Mouse (Mus musculus): ENCODE data around the gene Wwc2. TPM values are rescaled to one million over a fixed set of nuclear protein-coding genes. Genes with fewer than 3 reads are reported as not detected.

The Wwc2 gene
- polyA plus RNA-seq, 1 experiment from 2014 or later: 1.8 TPM

GRCm38 (mm10) chr8:47951380-47951932 lies 39.3 kb downstream of the Wwc2 start:
- Histone ChIP-seq H3K27me3 (ENCODE audit: insufficient read depth, low read length) (no peaks in the 10 kb centered on the region), H3K4me3 (ENCODE audit: low read depth, low read length) (no peak overlapping the region), H3K4me2 (ENCODE audit: low read depth, low read length) (no peak overlapping the region), H3K27ac (ENCODE audit: low read depth) (no peak overlapping the region), H3K9ac (replicated peaks) (no peak overlapping the region), H3K9me3 (ENCODE audit: low read length) (no peaks in the 10 kb centered on the region), H3K36me3 (replicated peaks; ENCODE audit: insufficient read depth, low read length) (no peaks in the 10 kb centered on the region), H3K4me1 (ENCODE audit: insufficient read depth) (peaks cover 12% of the 10 kb centered on the region)
- TF ChIP-seq CTCF (IDR thresholded peaks at IDR 0.05; ENCODE audit: low read depth) (peak; percentile 65), EP300 (IDR thresholded peaks at IDR 0.05; ENCODE audit: low read depth) (no peak)
- DNase-seq (peak; percentile 46), ATAC-seq (0 out of 2 replicates have a peak, but pooled peaks have one; percentile 31)
- WGBS (ENCODE audit: insufficient replicate concordance): 61% methylated on average over 7 of the region's 7 CpGs

GRCm38 (mm10) chr8:47948836-47949235 lies 41.9 kb downstream of the Wwc2 start:
- no peaks in the 10 kb centered on the region for H3K36me3 ChIP-seq (replicated peaks; ENCODE audit: insufficient read depth, low read length)
- no peak for ATAC-seq
- no peaks in the 10 kb centered on the region for H3K9me3 ChIP-seq (ENCODE audit: low read length)
- no peak overlapping the region for H3K9ac ChIP-seq (replicated peaks)
- H3K27ac ChIP-seq (ENCODE audit: low read depth): no peak overlapping the region
- no peak overlapping the region for H3K4me3 ChIP-seq (ENCODE audit: low read depth, low read length)
- peaks cover 12% of the 10 kb centered on the region for H3K4me1 ChIP-seq (ENCODE audit: insufficient read depth)
- H3K4me2 ChIP-seq (ENCODE audit: low read depth, low read length): no peak overlapping the region
- H3K27me3 ChIP-seq (ENCODE audit: insufficient read depth, low read length): no peaks in the 10 kb centered on the region
- TF ChIP-seq CTCF (IDR thresholded peaks at IDR 0.05; ENCODE audit: low read depth) (no peak), EP300 (IDR thresholded peaks at IDR 0.05; ENCODE audit: low read depth) (no peak)
- WGBS (ENCODE audit: insufficient replicate concordance): 76% methylated on average over 4 of the region's 4 CpGs
- no peak for DNase-seq

GRCm38 (mm10) chr8:47947672-47948618 lies 42.8 kb downstream of the Wwc2 start:
- DNase-seq (no peak), ATAC-seq (peak; percentile 59)
- H3K27ac ChIP-seq (ENCODE audit: low read depth): peak overlapping the region; percentile 30

GRCm38 (mm10) chr8:47943049-47943448 lies 47.7 kb downstream of the Wwc2 start:
- Histone ChIP-seq H3K36me3 (replicated peaks; ENCODE audit: insufficient read depth, low read length) (no peaks in the 10 kb centered on the region), H3K4me1 (ENCODE audit: insufficient read depth) (peaks cover 7% of the 10 kb centered on the region; the same call in 1 of the 2 replicates), H3K9me3 (ENCODE audit: low read length) (no peaks in the 10 kb centered on the region), H3K27me3 (ENCODE audit: insufficient read depth, low read length) (no peaks in the 10 kb centered on the region), H3K4me3 (ENCODE audit: low read depth, low read length) (no peak overlapping the region), H3K9ac (replicated peaks) (no peak overlapping the region), H3K4me2 (ENCODE audit: low read depth, low read length) (no peak overlapping the region), H3K27ac (ENCODE audit: low read depth) (no peak overlapping the region)
- TF ChIP-seq CTCF (IDR thresholded peaks at IDR 0.05; ENCODE audit: low read depth) (peak; percentile 44), EP300 (IDR thresholded peaks at IDR 0.05; ENCODE audit: low read depth) (no peak)
- no peak for ATAC-seq
- DNase-seq: peak; percentile 50
- WGBS (ENCODE audit: insufficient replicate concordance): 66% methylated on average over 10 of the region's 10 CpGs

More at GRCm38 (mm10) chr8:47947672-47948618, 42.8 kb downstream of the Wwc2 start:
- Histone ChIP-seq H3K9ac (replicated peaks) (no peak overlapping the region), H3K27me3 (ENCODE audit: insufficient read depth, low read length) (no peaks in the 10 kb centered on the region), H3K4me3 (ENCODE audit: low read depth, low read length) (peak overlapping the region; percentile 16), H3K4me2 (ENCODE audit: low read depth, low read length) (peak overlapping the region; percentile 62), H3K9me3 (ENCODE audit: low read length) (no peaks in the 10 kb centered on the region), H3K36me3 (replicated peaks; ENCODE audit: insufficient read depth, low read length) (no peaks in the 10 kb centered on the region), H3K4me1 (ENCODE audit: insufficient read depth) (peaks cover 12% of the 10 kb centered on the region)
- no peak; the same call in 1 of the 2 replicates for TF ChIP-seq EP300 (IDR thresholded peaks at IDR 0.05; ENCODE audit: low read depth)
- no peak for TF ChIP-seq CTCF (IDR thresholded peaks at IDR 0.05; ENCODE audit: low read depth)
- WGBS (ENCODE audit: insufficient replicate concordance): 28% methylated on average over 19 of the region's 19 CpGs

- Histone ChIP-seq H3K27me3 (ENCODE audit: insufficient read depth, low read length) (no peaks in the 10 kb centered on the region), H3K4me1 (ENCODE audit: insufficient read depth) (no peaks in the 10 kb centered on the region; the same call in 1 of the 2 replicates), H3K9ac (replicated peaks) (no peak overlapping the region), H3K4me3 (ENCODE audit: low read depth, low read length) (no peak overlapping the region), H3K4me2 (ENCODE audit: low read depth, low read length) (no peak overlapping the region), H3K36me3 (replicated peaks; ENCODE audit: insufficient read depth, low read length) (no peaks in the 10 kb centered on the region), H3K27ac (ENCODE audit: low read depth) (no peak overlapping the region), H3K9me3 (ENCODE audit: low read length) (no peaks in the 10 kb centered on the region)
- DNase-seq: no peak
- ATAC-seq: no peak
- TF ChIP-seq EP300 (IDR thresholded peaks at IDR 0.05; ENCODE audit: low read depth) (no peak), CTCF (IDR thresholded peaks at IDR 0.05; ENCODE audit: low read depth) (peak; percentile 25; the same call in 1 of the 2 replicates)
- 60% methylated on average over 5 of the region's 5 CpGs for WGBS (ENCODE audit: insufficient replicate concordance)
These were observed 49.7 kb downstream of the Wwc2 start for GRCm38 (mm10) chr8:47941028-47941427.

All from liver, postnatal 0 days (tissue).